Mouse (Mus musculus) cortical plate, adult 2 months (tissue): ENCODE measurements around the gene Dcaf4. TPM values are rescaled to one million over a fixed set of nuclear protein-coding genes. Genes with fewer than 3 reads are reported as not detected.

Experiments
- H3K27ac ChIP-seq: fragments of 200-500 bp; 2 replicates; pipeline ENCODE4 v1.5.1; 2012; ENCODE audit warnings: low read length, control low read depth, inconsistent platforms; ENCODE audit not compliant: insufficient read depth
- H3K4me1 ChIP-seq: fragments of 200-500 bp; 2 replicates; pipeline ENCODE4 v1.6.1; 2011; ENCODE audit warnings: low read length; ENCODE audit not compliant: control insufficient read depth, insufficient read depth
- H3K4me3 ChIP-seq: fragments of 200-500 bp; 2 replicates; pipeline ENCODE4 v1.5.1; 2011; ENCODE audit warnings: mild to moderate bottlenecking, low read length, control low read depth; ENCODE audit not compliant: insufficient read depth
- CTCF ChIP-seq: fragments of 200-500 bp; IDR thresholded peaks from 2 replicates; pipeline ENCODE4 v1.5.1; 2011; ENCODE audit warnings: mild to moderate bottlenecking, control low read depth, low read length; ENCODE audit not compliant: insufficient read depth; ENCODE audit errors: extremely low read depth
- POLR2A ChIP-seq: fragments of 200-500 bp; IDR thresholded peaks from 2 replicates; pipeline ENCODE4 v1.6.1; 2011; ENCODE audit warnings: mild to moderate bottlenecking, low read length, control low read depth; ENCODE audit not compliant: insufficient read depth; ENCODE audit errors: extremely low read depth
- polyA plus RNA-seq: library from polyadenylated mRNA; depleted of rRNA; stranded (reverse); fragments of >200 nt; gene quantifications from 2 replicates; pipeline ENCODE4 v1.2.3, GENCODE M21; 2012

The Dcaf4 gene
- polyA plus RNA-seq, 1 experiment = 32.1 TPM

DNA sequence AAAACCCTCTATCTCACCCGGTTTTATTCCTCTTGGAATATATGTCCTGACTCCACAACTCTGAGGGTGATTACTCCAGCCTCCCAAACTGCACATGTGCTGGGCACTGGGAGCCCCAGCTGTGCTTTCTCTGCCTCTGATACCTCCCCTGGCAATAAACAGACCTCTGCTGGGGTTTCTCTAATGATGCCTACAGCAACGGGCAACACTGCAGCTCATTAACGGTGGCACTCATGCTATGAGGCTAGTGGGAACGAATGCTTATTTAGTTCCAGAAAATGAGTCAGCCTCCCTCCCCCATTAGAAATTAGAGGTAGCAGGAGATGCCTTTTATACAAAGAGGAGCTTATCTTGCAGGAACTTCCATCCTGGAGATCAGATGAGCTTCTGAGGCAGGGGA is 7.5 kb upstream of the Dcaf4 start:
- Histone ChIP-seq H3K4me3 (no peak overlapping the region), H3K27ac (no peak overlapping the region)
- TF ChIP-seq POLR2A = no peak
- no peak for TF ChIP-seq CTCF

DNA sequence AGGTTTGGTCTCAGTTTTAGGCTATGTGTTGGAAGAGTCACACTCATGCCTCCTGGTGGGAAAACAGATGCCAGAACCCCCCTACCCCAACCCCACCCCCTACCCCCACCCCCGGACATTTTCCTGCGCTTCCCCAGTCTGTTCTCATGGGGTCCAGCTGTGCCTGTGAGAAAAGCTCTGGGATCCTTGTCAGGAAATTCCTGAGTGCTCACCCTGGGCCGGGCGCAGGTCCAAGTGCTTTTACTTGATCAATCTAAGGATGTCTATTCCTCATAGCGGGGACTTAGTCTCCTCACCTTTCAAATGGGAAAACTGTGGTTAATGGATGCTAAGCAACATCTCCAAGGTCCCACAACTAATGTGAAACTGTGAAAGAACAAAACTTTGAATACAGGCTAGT is 7.1 kb upstream of the Dcaf4 start:
- Histone ChIP-seq H3K4me3 (no peak overlapping the region), H3K4me1 (peaks cover 2% of the 10 kb centered on the region; the same call in 1 of the 2 replicates), H3K27ac (no peak overlapping the region)
- TF ChIP-seq CTCF (no peak), POLR2A (no peak)

More for the DNA sequence above, 7.5 kb upstream of the Dcaf4 start:
- H3K4me1 ChIP-seq = peaks cover 2% of the 10 kb centered on the region; the same call in 1 of the 2 replicates

DNA sequence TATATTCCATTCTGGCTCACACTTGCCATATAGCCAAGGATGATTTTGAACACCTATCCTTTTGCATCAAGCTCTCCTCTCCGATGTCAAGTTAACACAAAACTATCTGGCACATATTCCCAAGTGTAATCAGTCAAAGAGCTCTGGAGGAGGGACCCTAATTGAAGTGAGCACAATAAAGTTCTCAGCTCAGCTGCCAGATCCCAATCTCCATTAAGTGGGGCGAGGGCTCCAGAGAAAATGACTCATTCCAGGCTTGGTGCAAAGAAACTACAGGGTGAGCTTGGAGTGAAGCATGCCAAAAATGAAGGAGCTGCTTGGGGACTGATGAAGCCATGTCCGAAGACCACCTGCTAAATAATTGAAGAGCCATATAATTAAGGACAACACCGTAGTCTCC is 6.0 kb upstream of the Dcaf4 start:
- Histone ChIP-seq H3K27ac (no peak overlapping the region), H3K4me1 (peaks cover 2% of the 10 kb centered on the region; the same call in 1 of the 2 replicates), H3K4me3 (no peak overlapping the region)
- no peak for TF ChIP-seq POLR2A
- no peak for TF ChIP-seq CTCF

DNA sequence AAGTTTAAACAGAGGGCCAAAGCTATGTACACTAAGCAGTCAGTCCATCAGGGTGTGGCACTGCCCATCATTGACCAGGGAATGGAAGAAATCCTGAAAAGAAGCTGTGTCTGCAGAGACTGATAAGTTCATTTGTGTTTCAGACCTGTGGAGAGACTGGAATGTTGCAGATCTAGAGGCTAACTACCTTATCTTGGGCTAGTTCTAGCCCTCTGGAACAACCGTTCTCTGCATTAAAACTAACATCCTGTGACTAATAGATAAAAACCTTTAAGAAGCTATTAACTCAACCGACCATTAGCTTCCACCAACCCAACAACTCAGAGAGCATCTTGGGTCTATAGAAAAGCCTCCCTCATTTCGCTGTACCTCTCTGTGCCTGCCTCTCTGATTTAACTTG is 2.7 kb upstream of the Dcaf4 start:
- TF ChIP-seq POLR2A = no peak
- TF ChIP-seq CTCF = no peak
- no peak overlapping the region for H3K27ac ChIP-seq
- H3K4me3 ChIP-seq = no peak overlapping the region
- peaks cover 2% of the 10 kb centered on the region; the same call in 1 of the 2 replicates for H3K4me1 ChIP-seq

DNA sequence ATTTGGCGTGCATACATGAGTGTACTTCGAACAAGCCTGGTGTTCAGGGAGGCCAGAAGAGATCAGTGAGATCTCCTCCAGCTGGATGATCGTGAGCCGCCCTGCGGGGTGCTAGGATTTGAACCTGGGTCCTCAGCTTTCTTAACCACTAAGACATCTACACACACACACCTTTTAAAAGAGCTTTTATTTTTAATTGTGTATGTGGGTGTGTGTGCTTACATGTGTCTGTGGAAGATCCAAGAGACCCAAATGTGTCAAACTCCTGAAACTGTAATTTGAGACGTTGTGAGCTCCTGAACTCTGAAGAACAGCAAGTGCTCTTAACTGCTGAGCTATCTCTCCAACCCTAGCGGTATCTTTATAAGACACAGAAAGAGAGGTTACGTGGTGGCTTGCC is 817 bp downstream of the Dcaf4 start:
- H3K4me3 ChIP-seq = peak overlapping the region; percentile 77
- H3K27ac ChIP-seq = no peak overlapping the region
- no peaks in the 10 kb centered on the region for H3K4me1 ChIP-seq
- TF ChIP-seq CTCF = no peak

DNA sequence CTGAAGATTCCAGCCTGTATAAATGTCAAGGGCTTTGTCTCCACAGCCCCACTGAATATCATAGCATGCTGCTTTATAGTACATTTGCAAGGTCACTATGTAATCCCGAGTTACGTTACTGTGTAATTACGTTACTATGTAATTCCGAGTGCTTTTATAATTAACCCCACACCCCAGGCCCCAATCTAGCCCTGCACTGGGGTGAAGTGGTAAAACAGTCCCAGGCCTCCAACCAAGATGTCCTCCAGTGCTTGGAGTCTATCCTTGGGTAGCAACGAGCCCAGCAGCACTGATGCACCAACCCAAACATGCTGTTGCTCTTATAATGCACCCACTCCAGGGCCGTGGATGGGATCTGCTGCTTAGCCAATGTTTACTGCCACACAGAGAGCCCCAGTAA is 2.8 kb downstream of the Dcaf4 start:
- Histone ChIP-seq H3K4me3 (no peak overlapping the region), H3K27ac (no peak overlapping the region), H3K4me1 (no peaks in the 10 kb centered on the region; the same call in 1 of the 2 replicates)
- TF ChIP-seq CTCF (no peak), POLR2A (no peak)

DNA sequence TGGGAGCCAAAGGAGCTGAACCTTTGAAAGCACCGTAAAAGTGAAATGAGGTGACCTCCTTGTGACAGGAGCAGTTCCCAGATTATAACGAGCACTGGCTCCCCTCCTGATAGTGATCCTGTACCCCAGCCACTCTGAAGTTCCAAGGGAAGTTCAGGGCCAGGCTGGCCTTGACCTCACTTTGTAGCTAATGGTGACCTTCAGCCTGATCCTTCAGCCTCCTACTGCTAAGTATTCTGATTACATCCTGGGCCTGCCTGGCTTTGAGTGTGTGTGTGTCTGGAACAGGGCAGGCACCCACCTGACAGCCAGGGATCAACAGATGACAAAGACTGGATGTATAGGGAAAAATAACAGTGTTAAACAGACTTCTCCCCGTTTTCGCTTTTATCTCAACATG is 3.6 kb downstream of the Dcaf4 start:
- Histone ChIP-seq H3K4me3 (no peak overlapping the region), H3K4me1 (no peaks in the 10 kb centered on the region; the same call in 1 of the 2 replicates), H3K27ac (no peak overlapping the region)
- no peak for TF ChIP-seq CTCF
- no peak for TF ChIP-seq POLR2A

DNA sequence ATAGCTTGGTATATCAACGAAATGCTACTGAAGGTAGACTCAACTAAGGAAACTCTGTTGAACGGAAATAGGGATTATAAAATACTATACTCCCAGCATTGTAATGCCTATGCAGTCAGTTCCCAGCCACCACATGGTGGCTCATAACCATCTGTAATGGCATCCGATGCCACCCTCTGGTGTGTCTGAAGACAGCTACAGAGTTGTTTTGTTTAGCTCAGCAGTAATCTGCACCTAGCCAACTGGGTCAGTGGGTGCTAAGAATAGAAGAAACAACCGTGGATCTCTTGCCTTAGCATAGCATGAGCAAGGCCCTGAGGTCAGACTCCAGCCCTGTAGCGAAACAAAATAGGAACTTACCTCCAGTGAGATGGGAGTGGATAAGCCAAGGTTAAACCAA is 4.1 kb downstream of the Dcaf4 start:
- no peak for TF ChIP-seq POLR2A
- TF ChIP-seq CTCF = no peak

DNA sequence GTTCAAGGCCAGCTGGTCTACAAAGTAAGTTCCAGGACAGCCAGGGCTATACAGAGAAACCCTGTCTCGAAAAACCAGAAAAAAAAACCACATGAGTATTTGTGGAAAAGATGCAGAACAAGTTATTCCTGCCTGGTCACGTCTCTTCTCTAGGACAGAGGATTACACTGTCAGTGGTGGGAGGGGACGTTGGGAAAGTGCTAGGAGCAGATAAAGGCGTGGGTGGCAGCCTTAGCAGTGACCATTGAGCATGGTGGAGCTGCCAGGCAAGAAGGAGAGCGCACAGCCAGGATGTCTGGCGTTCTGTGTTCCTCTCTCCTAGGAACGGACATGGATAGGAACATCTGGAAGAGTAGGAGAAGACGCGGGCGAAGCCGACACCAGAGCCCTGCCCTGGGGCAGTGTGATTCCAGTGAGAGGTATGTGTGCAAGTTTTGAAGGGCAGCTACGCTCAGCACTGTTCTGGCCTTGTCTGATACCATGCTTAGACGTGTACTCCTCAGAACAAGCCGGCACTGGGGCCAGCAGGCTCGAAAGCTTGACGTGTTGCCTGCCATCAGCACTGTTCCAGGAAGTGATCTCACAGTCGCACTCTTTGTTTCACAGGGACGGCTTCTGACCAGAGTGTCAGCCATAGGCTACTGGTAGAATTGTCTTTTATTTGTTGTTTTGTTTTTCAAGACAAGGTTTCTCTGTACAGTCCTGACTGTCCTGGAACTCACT is 5.7 kb downstream of the Dcaf4 start:
- no peaks in the 10 kb centered on the region; the same call in 1 of the 2 replicates for H3K4me1 ChIP-seq
- no peak overlapping the region for H3K4me3 ChIP-seq
- TF ChIP-seq POLR2A (no peak), CTCF (no peak)
- no peak overlapping the region for H3K27ac ChIP-seq

More for the DNA sequence above, 4.1 kb downstream of the Dcaf4 start:
- Histone ChIP-seq H3K4me1 (no peaks in the 10 kb centered on the region; the same call in 1 of the 2 replicates), H3K4me3 (no peak overlapping the region), H3K27ac (no peak overlapping the region)

DNA sequence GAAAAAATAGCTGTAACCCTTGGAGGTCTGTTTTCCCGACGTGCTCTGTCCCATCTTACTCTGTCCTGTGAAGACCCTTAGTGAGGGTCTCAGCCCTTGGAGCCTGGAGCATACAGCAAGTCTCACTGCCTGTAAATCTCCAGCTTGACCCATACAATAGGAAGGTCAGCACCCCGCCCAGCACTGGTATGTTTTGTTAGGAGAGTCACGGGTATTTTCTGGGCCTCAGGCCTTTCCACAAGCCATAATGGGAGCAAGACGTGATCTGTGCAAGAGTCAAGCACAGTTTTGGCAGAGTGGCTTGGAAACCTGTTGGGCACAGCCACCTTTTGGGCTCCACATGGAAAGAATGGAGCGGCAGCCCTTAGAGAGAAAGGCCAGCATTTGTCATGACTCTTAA is 7.5 kb downstream of the Dcaf4 start:
- H3K4me3 ChIP-seq = no peak overlapping the region
- H3K4me1 ChIP-seq = no peaks in the 10 kb centered on the region; the same call in 1 of the 2 replicates
- no peak overlapping the region for H3K27ac ChIP-seq
- no peak for TF ChIP-seq CTCF
- no peak for TF ChIP-seq POLR2A
